Mouse (Mus musculus) layer of hippocampus, postnatal 25 days (tissue): Measurements from ENCODE around the gene Mmp28. TPM values are rescaled to one million over a fixed set of nuclear protein-coding genes. Genes with fewer than 3 reads are reported as not detected.

Experiments
- DNase-seq, 2 experiments: peaks; one replicate each; pipeline ENCODE4 v3.0.0; 2022; ENCODE audit warnings: mixed read lengths in 2 of 2, low spot score in 1 of 2; ENCODE audit errors: extremely low spot score in 1 of 2
- total RNA-seq, 2 experiments: library from RNA; stranded (reverse); gene quantifications; 2 replicates each; pipeline ENCODE4 v1.2.3; 2021

Gene Mmp28
- total RNA-seq, 2 experiments from 2014 or later = 2.8 to 3.4 TPM

- peak in 1 of 2 experiments; percentile 51 for DNase-seq
Observed at GRCm38 (mm10) chr11:83409087-83409754, 53.6 kb downstream of the Mmp28 start, which contains the start of gene Rasl10b. Gene Rasl10b, plus strand, starts transcription at chr11:83409137.

GRCm38 (mm10) chr11:83408242-83408641 lies 54.6 kb downstream of the Mmp28 start:
- DNase-seq = no peak

GRCm38 (mm10) chr11:83406391-83406790 lies 56.5 kb downstream of the Mmp28 start:
- no peak for DNase-seq

- no peak for DNase-seq
Observed at GRCm38 (mm10) chr11:83403787-83404186, 59.1 kb downstream of the Mmp28 start.

- no peak for DNase-seq
Observed at GRCm38 (mm10) chr11:83398724-83399123, 64.1 kb downstream of the Mmp28 start.

GRCm38 (mm10) chr11:83397626-83398025 lies 65.2 kb downstream of the Mmp28 start:
- no peak for DNase-seq

GRCm38 (mm10) chr11:83394802-83395439 lies 68.0 kb downstream of the Mmp28 start:
- DNase-seq = no peak

- no peak for DNase-seq
Observed at GRCm38 (mm10) chr11:83393062-83393461, 69.8 kb downstream of the Mmp28 start.

Other genes starting within 250 kb of the Mmp28 start
- not detected for gene Slfn14, start 176.3 kb downstream of the Mmp28 start, total RNA-seq
- 100 to 1,000 TPM; 370 TPM for gene Ap2b1, start 164.0 kb downstream of the Mmp28 start, total RNA-seq
- gene Pex12, start 160.5 kb downstream of the Mmp28 start, total RNA-seq = 10 to 100 TPM; 11.3 to 18.1 TPM
- 100 to 1,000 TPM; 222 to 242 TPM for gene Rasl10b, start 53.9 kb downstream of the Mmp28 start, total RNA-seq
- under 1 TPM; 0.20 to 0.26 TPM for gene Gas2l2, start 33.6 kb downstream of the Mmp28 start, total RNA-seq
- not detected for gene 1700020L24Rik, start 25.4 kb downstream of the Mmp28 start, total RNA-seq
- 10 to 100 TPM; 61.7 to 80.3 TPM for gene Taf15, start 10.0 kb upstream of the Mmp28 start, total RNA-seq
- not detected for gene Heatr9, start 59.1 kb upstream of the Mmp28 start, total RNA-seq
- not detected for gene Ccl5, start 67.4 kb upstream of the Mmp28 start, total RNA-seq
- gene Ccl9, start 115.6 kb upstream of the Mmp28 start, total RNA-seq = 1 to 10 TPM; 3.9 to 5.1 TPM
- gene Ccl6, start 130.0 kb upstream of the Mmp28 start, total RNA-seq = 1 to 10 TPM; 1.7 to 2.5 TPM
- not detected for gene Rpl9-ps1, start 182.6 kb upstream of the Mmp28 start, total RNA-seq
- not detected for gene Ccl3, start 186.3 kb upstream of the Mmp28 start, total RNA-seq
- not detected for gene Ccl4, start 199.5 kb upstream of the Mmp28 start, total RNA-seq
- not detected for gene Wfdc17, start 240.9 kb upstream of the Mmp28 start, total RNA-seq
- not detected for gene Wfdc18, start 245.9 kb upstream of the Mmp28 start, total RNA-seq